Mouse (Mus musculus) lung, postnatal 0 days (tissue): Measurements from ENCODE around the gene Vhl.

Experiments
- CTCF ChIP-seq: IDR thresholded peaks from 2 replicates; pipeline ENCODE4 v1.5.1; 2016; ENCODE audit warnings: antibody characterized with exemption, mild to moderate bottlenecking
- EP300 ChIP-seq: IDR thresholded peaks from 2 replicates; pipeline ENCODE4 v1.6.1; 2016; ENCODE audit warnings: antibody characterized with exemption, mild to moderate bottlenecking, control low read depth

GRCm38 (mm10) chr6:113599833-113600232, 23.9 kb upstream of the Vhl start:
- TF ChIP-seq EP300 (no peak), CTCF (no peak)
